Mouse (Mus musculus) embryonic facial prominence, embryonic 12.5 days (tissue): ENCODE results near the gene Slc25a23. TPM values are rescaled to one million over a fixed set of nuclear protein-coding genes. Genes with fewer than 3 reads are reported as not detected.

Source experiments
- ATAC-seq: fragments of 200-750 bp; cut with Nextera tagmentation; 2 replicates; pipeline ENCODE4 v1.8.0; 2017; ENCODE audit not compliant: insufficient number of reproducible peaks, insufficient read depth, low FRiP score, low TSS enrichment
- H3K27ac ChIP-seq: fragments of 300-500 bp; sonication (generic); 2 replicates; pipeline ENCODE4 v1.5.1; 2016; ENCODE audit warnings: mild to moderate bottlenecking
- H3K27me3 ChIP-seq: fragments of 300-500 bp; sonication (generic); 2 replicates; pipeline ENCODE4 v1.6.1; 2016; ENCODE audit warnings: mild to moderate bottlenecking, moderate library complexity
- H3K36me3 ChIP-seq: fragments of 300-500 bp; sonication (generic); 2 replicates; pipeline ENCODE4 v1.6.1; 2016; ENCODE audit warnings: mild to moderate bottlenecking
- H3K4me1 ChIP-seq: fragments of 300-500 bp; sonication (generic); 2 replicates; pipeline ENCODE4 v1.6.1; 2016
- H3K4me2 ChIP-seq: fragments of 300-500 bp; sonication (generic); replicated peaks from 2 replicates; pipeline ENCODE4 v1.6.1; 2016; ENCODE audit warnings: mild to moderate bottlenecking, moderate library complexity
- H3K4me3 ChIP-seq: fragments of 300-500 bp; sonication (generic); 2 replicates; pipeline ENCODE4 v1.5.1; 2016; ENCODE audit warnings: mild to moderate bottlenecking
- H3K9ac ChIP-seq: fragments of 300-500 bp; sonication (generic); 2 replicates; pipeline ENCODE4 v1.6.1; 2016; ENCODE audit warnings: mild to moderate bottlenecking, moderate library complexity
- H3K9me3 ChIP-seq: fragments of 300-500 bp; sonication (generic); 2 replicates; pipeline ENCODE4 v1.6.1; 2016; ENCODE audit warnings: mild to moderate bottlenecking, moderate library complexity
- WGBS: fragments of 180-500 bp; shearing (Covaris S2); methylation state at CpG from one replicate; pipeline ENCODE4 v1.1.7; 2016; 5-methylcytosine and 5-hydroxymethylcytosine counted together
- polyA plus RNA-seq: library from polyadenylated mRNA; unstranded; fragments of >200 nt; fragmentation: Nextera tagmentation; extraction: Ambion mirVana; gene quantifications from 2 replicates; pipeline ENCODE4 v1.2.1, GENCODE M21; 2016

The Slc25a23 gene
- polyA plus RNA-seq, 1 experiment from 2014 or later, result 10.1 TPM

DNA sequence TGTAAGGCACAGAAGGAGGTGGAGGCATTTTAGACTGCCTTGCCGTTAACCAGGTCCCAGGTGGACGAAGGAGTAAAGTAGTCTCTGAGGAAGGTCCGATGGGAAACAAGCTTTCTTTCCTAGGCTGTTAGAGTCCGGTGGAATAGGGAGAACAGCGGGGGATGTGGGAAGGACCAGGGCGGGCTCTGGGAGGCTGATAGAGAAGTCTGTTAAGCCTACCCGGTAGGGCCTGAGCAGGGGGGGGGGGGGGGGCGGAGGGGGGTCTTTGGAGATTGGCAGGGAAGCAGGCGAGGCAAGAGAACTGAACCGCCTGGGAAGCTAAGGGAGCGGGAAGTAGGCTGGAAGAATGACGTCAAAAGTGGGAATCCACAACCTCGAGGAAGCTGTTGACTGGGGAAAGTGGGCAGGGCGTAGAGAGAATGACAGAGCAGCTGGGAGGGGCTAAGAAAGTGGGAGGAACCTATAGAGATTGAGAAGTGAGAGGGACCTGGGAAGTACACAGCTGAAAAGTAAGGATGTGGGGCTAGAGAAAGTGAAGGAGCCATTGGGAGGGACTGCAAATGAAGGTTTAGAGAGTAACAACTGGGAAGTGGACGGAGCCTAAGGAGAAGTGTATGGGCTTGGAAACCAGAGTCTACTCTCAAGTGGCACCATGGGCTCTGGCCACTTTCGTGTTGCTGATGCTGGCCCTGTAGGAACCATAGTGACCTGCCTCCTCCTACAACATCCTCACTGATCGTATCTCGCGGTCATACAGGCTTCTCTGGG is 36.4 kb upstream of the Slc25a23 start:
- no peaks in the 10 kb centered on the region; the same call in 1 of the 2 replicates for H3K27me3 ChIP-seq
- 0 out of 2 replicates have a peak, but pooled peaks cover 3% of the 10 kb centered on the region for H3K9me3 ChIP-seq
- no peaks in the 10 kb centered on the region for H3K4me1 ChIP-seq
- H3K4me3 ChIP-seq, result peak overlapping the region; percentile 12; the same call in 1 of the 2 replicates
- no peak overlapping the region for H3K27ac ChIP-seq
- 1% methylated on average over 18 of the region's 19 CpGs for WGBS
- H3K36me3 ChIP-seq, result no peaks in the 10 kb centered on the region
- peak; percentile 72; the same call in 1 of the 2 replicates for ATAC-seq
- peak overlapping the region; percentile 43 for H3K4me2 ChIP-seq
- H3K9ac ChIP-seq, result no peak overlapping the region

DNA sequence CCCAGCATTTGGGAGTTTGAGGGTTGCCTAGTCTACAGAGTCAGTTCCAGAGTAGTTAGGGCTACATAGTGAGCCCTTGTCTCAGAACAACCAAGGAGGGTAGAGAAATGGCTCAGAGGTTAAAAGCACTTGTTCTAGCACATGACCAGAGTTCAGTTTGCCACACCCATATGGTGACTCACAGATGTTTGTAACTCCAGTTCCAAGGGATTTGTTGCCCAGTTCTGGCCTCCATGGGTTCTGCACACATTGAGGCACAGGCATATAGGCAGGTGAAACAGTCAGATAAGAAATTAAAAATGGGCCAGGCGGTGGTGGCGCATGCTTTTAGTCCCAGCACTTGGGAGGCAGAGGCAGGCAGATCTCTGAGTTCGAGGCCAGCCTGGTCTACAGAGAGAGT is 34.6 kb upstream of the Slc25a23 start:
- ATAC-seq, result no peak
- H3K4me2 ChIP-seq, result no peak overlapping the region
- H3K27me3 ChIP-seq, result peaks cover 1% of the 10 kb centered on the region; the same call in 1 of the 2 replicates
- H3K27ac ChIP-seq, result no peak overlapping the region
- H3K9me3 ChIP-seq, result 0 out of 2 replicates have a peak, but pooled peaks cover 3% of the 10 kb centered on the region
- H3K4me1 ChIP-seq, result no peaks in the 10 kb centered on the region
- no peaks in the 10 kb centered on the region for H3K36me3 ChIP-seq
- no peak overlapping the region for H3K9ac ChIP-seq
- 88% methylated on average over 3 of the region's 3 CpGs for WGBS
- no peak overlapping the region for H3K4me3 ChIP-seq

DNA sequence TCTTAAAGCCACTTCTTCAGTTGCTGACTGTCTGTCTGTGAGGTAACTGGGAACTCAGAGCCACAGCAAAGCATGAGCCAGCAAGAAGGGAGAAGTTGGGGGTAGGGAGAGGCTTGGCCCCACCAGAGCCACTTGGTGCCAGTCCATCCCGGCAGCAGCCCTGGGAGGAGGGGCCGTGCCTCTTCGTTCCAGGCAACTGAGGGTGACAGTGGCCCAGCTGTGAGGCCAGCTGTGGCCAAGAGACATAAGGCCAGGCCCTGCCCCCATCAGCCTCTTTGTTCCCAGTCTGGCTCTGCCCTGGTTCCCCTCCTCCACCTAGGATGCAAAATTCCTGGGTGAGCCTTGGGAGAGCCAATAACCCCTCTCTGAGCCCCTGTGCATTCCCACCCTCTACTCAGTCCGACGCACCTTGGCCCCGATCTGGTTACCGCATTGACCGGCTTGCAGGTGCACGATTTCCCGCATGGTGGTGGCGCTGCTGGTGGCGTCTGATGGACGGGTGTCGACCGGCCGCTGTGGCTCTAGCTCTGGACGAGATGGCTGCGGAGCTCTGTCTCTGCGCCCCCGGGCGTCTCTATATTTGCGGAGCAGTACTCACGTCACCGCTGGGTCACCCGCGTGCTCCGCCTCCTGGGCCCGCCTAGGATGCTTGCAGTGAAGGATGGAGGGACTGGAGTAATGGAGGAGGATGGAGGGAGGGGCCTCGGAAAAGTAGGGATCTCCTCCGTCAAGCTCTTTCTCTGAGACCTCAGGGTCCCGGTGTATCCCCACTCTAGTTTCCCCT is 27.6 kb upstream of the Slc25a23 start, which contains the start of gene Tubb4a:
Gene Tubb4a, minus strand, starts transcription at position 734 of the 784 bp plus-strand sequence.
- Histone ChIP-seq H3K36me3 (no peaks in the 10 kb centered on the region), H3K27ac (no peak within 1 kb of the TSS), H3K9ac (peak within 1 kb of the TSS; percentile 19), H3K27me3 (peaks cover 25% of the 10 kb centered on the region), H3K4me2 (peak within 1 kb of the TSS; percentile 51), H3K4me3 (peak within 1 kb of the TSS; percentile 35), H3K9me3 (no peaks in the 10 kb centered on the region), H3K4me1 (peaks cover 7% of the 10 kb centered on the region)
- WGBS, result under 1% methylated on average over 31 of the region's 31 CpGs
- ATAC-seq, result peak; percentile 76

DNA sequence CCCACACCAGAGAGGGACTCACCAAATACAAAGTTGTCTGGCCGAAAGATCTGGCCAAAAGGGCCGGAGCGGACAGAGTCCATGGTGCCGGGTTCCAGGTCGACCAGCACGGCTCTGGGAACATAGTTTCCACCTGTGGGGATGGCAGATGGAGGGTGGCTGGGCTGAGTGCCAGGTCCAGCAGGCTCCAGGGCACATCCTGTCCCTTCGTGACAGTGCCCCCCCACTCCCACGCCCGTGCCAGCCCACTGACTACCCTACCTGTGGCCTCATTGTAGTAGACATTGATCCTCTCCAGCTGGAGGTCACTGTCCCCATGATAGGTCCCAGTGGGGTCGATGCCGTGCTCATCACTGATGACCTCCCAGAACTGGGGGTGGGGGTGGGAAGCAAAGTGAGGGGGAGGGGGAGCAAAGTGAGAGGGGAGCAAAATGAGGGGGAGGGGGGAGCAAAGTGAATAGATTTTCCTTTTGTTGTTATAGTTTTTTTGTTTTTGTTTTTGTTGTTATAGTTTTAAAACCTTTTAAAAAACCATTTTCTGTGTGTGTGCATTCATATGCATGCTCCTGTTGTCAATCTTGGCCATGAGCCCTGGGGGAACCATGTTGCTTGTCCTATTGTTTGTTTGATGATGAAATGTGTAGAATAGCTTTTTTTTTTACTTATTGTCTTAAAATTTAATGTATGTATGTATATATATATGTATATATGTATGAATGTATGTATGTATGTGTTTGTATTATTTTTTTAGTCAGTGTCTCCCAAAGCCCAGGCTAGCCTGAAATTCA is 26.5 kb upstream of the Slc25a23 start:
- ATAC-seq, result no peak; the same call in 1 of the 2 replicates
- Histone ChIP-seq H3K4me1 (peaks cover 7% of the 10 kb centered on the region), H3K4me2 (no peak overlapping the region), H3K9me3 (no peaks in the 10 kb centered on the region), H3K27me3 (peaks cover 25% of the 10 kb centered on the region), H3K9ac (no peak overlapping the region), H3K27ac (no peak overlapping the region), H3K36me3 (no peaks in the 10 kb centered on the region), H3K4me3 (no peak overlapping the region)
- WGBS, result 85% methylated on average over 11 of the region's 11 CpGs

DNA sequence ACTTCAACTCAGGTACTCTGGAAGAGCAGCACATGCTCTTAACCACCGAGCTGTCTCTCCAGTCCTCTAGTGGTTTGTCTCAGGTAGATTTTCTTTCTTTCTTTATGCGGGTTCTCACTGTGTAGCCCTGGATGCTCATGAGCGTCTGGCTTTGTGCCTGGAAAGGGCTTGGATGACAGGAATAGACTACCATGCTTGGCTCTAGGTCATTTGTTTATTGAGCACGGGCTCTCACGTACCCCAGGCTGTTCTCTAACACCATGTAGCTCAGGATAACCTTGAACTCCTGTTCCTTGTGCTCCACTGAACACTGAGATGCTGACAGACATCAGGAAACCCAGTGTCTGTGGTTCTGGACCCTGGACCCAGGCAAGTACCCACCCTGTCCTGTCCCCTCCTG is 22.8 kb upstream of the Slc25a23 start:
- Histone ChIP-seq H3K9me3 (no peaks in the 10 kb centered on the region), H3K4me1 (peaks cover 7% of the 10 kb centered on the region), H3K4me2 (no peak overlapping the region), H3K36me3 (no peaks in the 10 kb centered on the region), H3K27me3 (peaks cover 13% of the 10 kb centered on the region), H3K27ac (no peak overlapping the region), H3K9ac (no peak overlapping the region), H3K4me3 (no peak overlapping the region)
- no peak for ATAC-seq
- WGBS, result 83% methylated on average over 5 of the region's 5 CpGs

DNA sequence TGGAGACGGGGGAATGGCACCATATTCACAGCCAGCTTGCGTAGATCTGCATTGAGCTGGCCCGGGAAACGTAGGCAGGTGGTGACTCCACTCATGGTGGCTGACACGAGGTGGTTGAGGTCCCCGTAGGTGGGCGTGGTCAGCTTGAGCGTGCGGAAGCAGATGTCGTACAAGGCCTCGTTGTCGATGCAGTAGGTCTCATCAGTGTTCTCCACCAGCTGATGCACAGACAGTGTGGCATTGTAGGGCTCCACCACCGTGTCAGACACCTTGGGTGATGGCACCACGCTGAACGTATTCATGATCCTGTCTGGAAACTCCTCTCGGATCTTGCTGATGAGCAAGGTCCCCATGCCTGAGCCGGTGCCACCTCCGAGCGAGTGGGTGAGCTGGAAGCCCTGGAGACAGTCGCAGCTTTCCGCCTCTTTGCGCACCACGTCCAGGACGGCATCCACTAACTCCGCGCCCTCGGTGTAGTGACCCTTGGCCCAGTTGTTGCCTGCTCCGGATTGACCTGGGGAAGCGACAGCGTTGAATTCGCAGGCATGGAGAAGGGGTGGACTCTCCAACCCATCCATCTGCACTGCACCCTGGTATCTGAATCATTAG is 21.7 kb upstream of the Slc25a23 start:
- WGBS, result 90% methylated on average over 31 of the region's 31 CpGs
- Histone ChIP-seq H3K27me3 (peaks cover 4% of the 10 kb centered on the region; the same call in 1 of the 2 replicates), H3K4me3 (no peak overlapping the region), H3K36me3 (no peaks in the 10 kb centered on the region), H3K27ac (no peak overlapping the region), H3K9me3 (no peaks in the 10 kb centered on the region), H3K4me1 (no peaks in the 10 kb centered on the region), H3K4me2 (no peak overlapping the region), H3K9ac (no peak overlapping the region)
- ATAC-seq, result no peak

DNA sequence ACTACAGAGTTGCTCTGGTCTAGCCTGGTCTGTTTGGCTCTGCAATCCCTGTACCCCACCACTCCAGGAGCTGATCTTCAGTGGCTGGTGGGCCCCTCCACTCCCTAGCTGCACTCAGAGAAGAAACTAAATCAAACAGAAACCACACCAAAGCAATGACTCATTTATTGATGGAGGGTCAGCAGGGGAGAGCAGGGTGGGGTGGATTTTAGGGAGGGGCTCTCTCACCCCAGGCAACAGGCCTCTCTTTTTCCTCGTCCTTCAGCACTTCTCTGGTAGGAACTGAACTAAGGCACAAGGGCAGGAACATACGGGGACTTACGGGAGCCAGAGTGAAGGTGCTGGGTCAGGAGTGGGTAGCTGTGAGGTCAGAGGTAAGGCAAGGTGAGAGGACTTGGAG is 20.3 kb upstream of the Slc25a23 start:
- Histone ChIP-seq H3K36me3 (no peaks in the 10 kb centered on the region), H3K4me2 (no peak overlapping the region), H3K27me3 (no peaks in the 10 kb centered on the region; the same call in 1 of the 2 replicates), H3K4me3 (no peak overlapping the region), H3K9me3 (no peaks in the 10 kb centered on the region), H3K9ac (no peak overlapping the region), H3K4me1 (no peaks in the 10 kb centered on the region), H3K27ac (no peak overlapping the region)
- ATAC-seq, result no peak
- 69% methylated on average over 3 of the region's 3 CpGs for WGBS

DNA sequence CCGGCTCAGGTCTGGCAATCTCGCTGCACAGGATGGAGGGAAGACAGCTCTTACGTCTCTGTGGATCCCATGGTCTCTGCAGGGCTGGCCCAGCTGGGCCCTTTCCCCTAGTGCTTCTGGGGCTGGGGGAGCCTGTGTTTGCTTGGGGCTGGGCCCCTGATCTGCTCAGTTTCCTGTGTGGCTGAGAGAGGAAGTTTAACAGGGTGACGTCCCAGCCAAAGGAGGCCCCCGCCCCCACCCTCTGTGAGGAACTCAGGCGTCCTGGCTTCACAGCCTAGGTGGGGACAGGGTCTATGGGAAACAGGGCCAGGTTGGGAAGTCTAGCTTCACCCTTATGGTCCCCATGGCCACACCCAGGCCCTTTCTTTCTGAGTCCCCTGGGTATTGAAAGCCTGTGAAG is 18.7 kb upstream of the Slc25a23 start, which contains the start of gene Dennd1c:
Gene Dennd1c, minus strand, starts transcription at position 179 of the 400 bp plus-strand sequence.
- Histone ChIP-seq H3K4me1 (no peaks in the 10 kb centered on the region), H3K9me3 (no peaks in the 10 kb centered on the region), H3K36me3 (no peaks in the 10 kb centered on the region), H3K27ac (no peak within 1 kb of the TSS), H3K27me3 (no peaks in the 10 kb centered on the region; the same call in 1 of the 2 replicates), H3K4me3 (no peak within 1 kb of the TSS), H3K9ac (no peak within 1 kb of the TSS), H3K4me2 (no peak within 1 kb of the TSS)
- WGBS, result 53% methylated on average over 6 of the region's 6 CpGs
- ATAC-seq, result peak; percentile 49; the same call in 1 of the 2 replicates

DNA sequence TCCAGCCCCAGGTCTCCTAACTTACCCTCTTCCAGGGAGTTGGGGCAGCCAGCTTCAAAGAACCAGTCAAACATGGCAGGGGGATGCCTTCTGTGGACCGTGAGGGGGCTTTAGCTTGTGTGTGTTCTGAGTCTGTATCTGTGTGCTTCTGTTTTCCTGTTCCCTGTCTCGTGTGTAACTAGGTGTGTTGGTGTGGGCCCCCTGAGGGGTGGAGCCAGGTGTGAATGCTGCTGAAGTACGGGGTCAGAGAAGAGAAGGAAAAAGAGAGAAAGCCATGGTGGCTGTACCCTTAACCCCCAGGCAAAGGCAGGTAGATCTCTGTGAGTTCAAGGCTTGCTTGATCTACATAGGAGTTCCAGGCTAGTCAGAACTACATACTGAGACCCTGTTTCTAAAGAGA is 17.3 kb upstream of the Slc25a23 start:
- no peak overlapping the region for H3K4me3 ChIP-seq
- 47% methylated on average over 3 of the region's 3 CpGs for WGBS
- no peaks in the 10 kb centered on the region for H3K9me3 ChIP-seq
- H3K4me1 ChIP-seq, result no peaks in the 10 kb centered on the region
- no peak overlapping the region for H3K27ac ChIP-seq
- no peaks in the 10 kb centered on the region; the same call in 1 of the 2 replicates for H3K27me3 ChIP-seq
- H3K9ac ChIP-seq, result no peak overlapping the region
- ATAC-seq, result no peak
- H3K4me2 ChIP-seq, result no peak overlapping the region
- H3K36me3 ChIP-seq, result no peaks in the 10 kb centered on the region

DNA sequence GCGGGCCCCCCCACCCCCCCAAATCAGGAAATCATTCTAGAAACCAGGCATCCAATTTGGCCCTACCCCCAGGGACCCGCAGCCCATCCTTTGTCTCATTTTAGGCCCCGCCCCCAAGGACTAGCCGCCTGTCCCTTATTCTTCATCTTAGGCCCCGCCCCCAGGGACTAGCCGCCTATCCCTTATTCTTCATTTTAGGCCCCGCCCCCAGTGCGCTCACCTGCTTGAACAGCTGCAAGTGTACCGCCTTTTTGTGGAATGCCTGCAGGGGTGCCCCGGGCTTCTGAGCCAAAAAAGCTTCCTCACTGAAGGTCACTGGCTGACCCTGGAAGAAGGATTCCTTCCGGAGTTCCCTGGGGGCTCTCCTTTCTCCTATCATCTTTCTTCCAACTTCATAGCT is 11.0 kb upstream of the Slc25a23 start:
- Histone ChIP-seq H3K27me3 (peaks cover 7% of the 10 kb centered on the region; the same call in 1 of the 2 replicates), H3K4me1 (no peaks in the 10 kb centered on the region), H3K4me2 (no peak overlapping the region), H3K9ac (no peak overlapping the region), H3K36me3 (no peaks in the 10 kb centered on the region), H3K9me3 (no peaks in the 10 kb centered on the region), H3K27ac (no peak overlapping the region), H3K4me3 (no peak overlapping the region)
- ATAC-seq, result no peak
- 2% methylated on average over 10 of the region's 11 CpGs for WGBS

DNA sequence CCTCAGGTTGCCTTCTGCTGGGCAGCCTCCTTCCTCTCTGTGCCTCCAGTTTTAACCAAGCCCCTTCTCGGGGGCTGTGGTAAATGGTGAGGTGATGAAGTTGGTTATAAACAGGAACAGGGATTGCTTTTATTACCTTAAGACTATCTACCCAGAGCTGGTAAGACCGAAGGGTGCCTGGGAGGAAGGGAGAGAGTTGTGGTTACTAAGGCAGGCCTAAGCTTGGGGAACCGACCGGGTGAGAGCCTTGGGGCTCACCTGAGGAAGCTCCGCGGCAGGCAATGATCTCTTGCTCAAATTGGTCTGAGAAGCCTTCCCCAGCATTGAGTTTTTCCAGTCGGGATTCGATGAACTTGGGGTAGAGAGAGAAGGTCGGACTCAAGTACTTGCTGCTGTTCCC is 10.6 kb upstream of the Slc25a23 start:
- Histone ChIP-seq H3K36me3 (no peaks in the 10 kb centered on the region), H3K9me3 (no peaks in the 10 kb centered on the region), H3K4me2 (no peak overlapping the region), H3K9ac (no peak overlapping the region), H3K27me3 (peaks cover 10% of the 10 kb centered on the region), H3K4me1 (no peaks in the 10 kb centered on the region), H3K4me3 (no peak overlapping the region), H3K27ac (no peak overlapping the region)
- 9% methylated on average over 9 of the region's 9 CpGs for WGBS
- no peak for ATAC-seq
